Mouse (Mus musculus) layer of hippocampus, adult 18-20 months (tissue): ENCODE data around the gene Dexi. TPM values are rescaled to one million over a fixed set of nuclear protein-coding genes. Genes with fewer than 3 reads are reported as not detected.

Experiments
- DNase-seq, 2 experiments: peaks; one replicate each; pipeline ENCODE4 v3.0.0; 2022; ENCODE audit warnings: low spot score in 2 of 2
- total RNA-seq, 2 experiments: library from RNA; stranded (reverse); gene quantifications; 2 replicates each; pipeline ENCODE4 v1.2.3; 2021

Dexi gene
- total RNA-seq, 2 experiments from 2014 or later = 62.8 to 67.7 TPM

DNA sequence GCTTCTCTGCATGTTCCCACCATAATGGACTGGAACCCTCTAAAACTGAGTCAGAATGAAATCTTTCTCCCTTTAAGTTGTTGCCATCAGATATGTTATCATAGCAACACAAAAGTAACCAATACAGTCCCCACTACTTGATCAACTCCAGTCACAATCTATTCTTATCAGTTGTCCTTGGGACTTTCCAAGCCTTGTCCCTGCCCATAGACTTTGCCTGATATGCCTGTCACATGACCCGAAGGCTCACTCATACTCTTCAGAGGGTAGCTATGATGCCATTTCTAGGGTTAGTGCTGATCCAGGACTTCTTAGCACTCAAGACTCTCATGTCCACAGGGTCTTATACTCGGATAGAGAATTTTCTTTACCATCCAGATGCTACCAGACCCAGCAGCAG is 82.7 kb downstream of the Dexi start:
- DNase-seq = no peak

DNA sequence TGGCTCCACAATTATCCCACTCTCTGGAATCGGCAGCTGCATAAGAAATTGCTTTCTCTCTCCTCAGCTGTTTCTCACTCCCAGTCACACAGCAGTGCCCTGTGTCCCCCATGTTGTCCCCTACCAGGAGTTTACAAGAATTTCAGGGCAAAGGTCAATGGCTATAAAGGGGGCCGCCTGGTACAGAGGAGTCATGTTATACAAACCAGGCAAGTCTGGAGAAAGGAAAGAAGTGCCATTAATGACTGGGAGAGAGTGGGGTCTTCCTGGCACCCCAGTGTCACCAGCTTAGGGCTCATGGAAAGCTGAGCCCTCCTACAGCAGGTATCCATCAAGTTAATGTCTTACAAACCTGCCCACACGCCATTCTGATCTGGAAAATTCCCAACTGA is 88.3 kb downstream of the Dexi start:
- DNase-seq = no peak

DNA sequence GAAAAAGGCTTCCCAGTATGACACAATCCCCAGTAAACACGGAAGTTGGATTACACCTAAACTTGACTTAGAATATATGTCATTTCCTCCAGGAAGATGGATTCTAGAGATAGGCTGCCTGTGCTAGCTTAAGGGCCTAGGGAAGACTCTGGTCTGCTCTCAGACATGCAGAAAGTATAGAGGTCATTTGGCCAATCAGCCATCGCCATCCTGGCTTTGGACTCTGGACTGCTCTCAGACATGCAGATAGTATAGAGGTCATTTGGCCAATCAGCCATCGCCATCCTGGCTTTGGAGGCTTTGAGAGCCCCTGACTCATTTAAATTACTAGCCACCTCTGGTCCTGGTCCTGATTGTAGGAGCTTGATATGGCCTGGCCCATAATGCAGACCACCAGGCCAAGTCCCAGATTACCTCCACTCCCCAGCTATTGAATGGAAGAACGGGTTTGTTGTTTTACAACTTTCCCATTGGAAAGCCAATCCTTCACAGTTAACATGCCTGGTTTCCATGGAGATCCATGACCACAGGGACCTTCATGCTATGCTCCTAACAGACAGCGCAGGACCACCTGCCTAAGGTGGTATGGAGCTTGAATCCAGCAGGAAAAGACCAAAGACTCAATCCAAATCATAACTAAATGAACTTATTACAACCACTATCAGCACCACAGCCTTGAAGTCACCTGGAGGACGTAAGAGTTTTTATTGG is 88.8 kb downstream of the Dexi start:
- DNase-seq = no peak

Other genes with a start within 250 kb of the Dexi start
- 10 to 100 TPM; 14.7 to 15.5 TPM for gene Emp2, start 229.1 kb downstream of the Dexi start, total RNA-seq
- gene Tekt5, start 147.6 kb downstream of the Dexi start, total RNA-seq = 1 to 10 TPM; 6.3 to 9.6 TPM
- gene Nubp1, start 131.1 kb downstream of the Dexi start, total RNA-seq = 10 to 100 TPM; 14.2 to 16.1 TPM
- gene Tvp23a, start 95.7 kb downstream of the Dexi start, total RNA-seq = 10 to 100 TPM; 22.0 to 25.6 TPM
- gene Ciita, start 63.0 kb downstream of the Dexi start, total RNA-seq = under 1 TPM in 1 of 2 experiments, not detected in 1; 0.08 TPM
- gene Clec16a, start 2.3 kb upstream of the Dexi start, total RNA-seq = 10 to 100 TPM; 93.0 to 95.7 TPM
- gene Socs1, start 242.5 kb upstream of the Dexi start, total RNA-seq = under 1 TPM; 0.71 to 0.82 TPM
- gene Tnp2, start 245.6 kb upstream of the Dexi start, total RNA-seq = not detected
- gene Prm3, start 247.9 kb upstream of the Dexi start, total RNA-seq = not detected